ENCODE assay signal across 12 mouse cellular contexts in the genomic region with DNA sequence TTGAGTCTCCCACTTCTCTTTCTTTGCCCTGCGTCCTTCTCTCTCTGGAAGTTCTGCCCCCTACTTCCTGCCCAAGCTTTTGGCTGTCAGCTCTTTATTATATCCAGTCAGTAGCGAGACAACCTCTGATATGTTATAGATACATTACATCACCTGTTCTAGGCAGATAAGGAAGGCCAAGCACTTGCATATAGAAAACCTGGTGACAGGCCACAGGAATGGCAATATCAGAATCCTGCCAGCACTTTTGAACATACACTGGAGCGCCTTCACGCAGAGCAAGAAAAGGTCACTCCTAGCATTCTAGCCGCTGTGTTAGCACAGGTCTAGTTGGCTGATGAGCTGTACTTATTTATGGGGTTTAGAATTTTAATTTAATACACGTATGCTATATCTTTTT.
DNase-seq lines count a peak whose midpoint lies in the region; ATAC-seq and TF ChIP-seq lines count a peak whose summit lies in the region.
"Had no signal": no experiment of that assay in that cellular context is flagged by ENCODE, and none has a peak within 500 bp of the region (broad histone marks: within the 10 kb centered on the region; RNA-seq: fewer than 3 reads in every experiment).

No protein-coding gene starts in this region.

- H3K4me1 ChIP-seq in heart, embryonic 14.5 days (ENCODE audit: control insufficient read depth in 2 of 2, insufficient read depth in 2 of 2, low read length in 2 of 2) = peaks cover 8 to 22% of the 10 kb centered on the region in 2 experiments
- peaks cover 7% of the 10 kb centered on the region for H3K4me1 ChIP-seq in embryonic fibroblast, embryonic 13.5 days (ENCODE audit: control insufficient read depth, insufficient read depth, low read length)
- H3K4me1 ChIP-seq in liver, embryonic 16.5 days (ENCODE audit: control insufficient read depth, low read depth, low read length) = peaks cover 13% of the 10 kb centered on the region

- no peak overlapping the region for H3K9ac ChIP-seq in heart, embryonic 14.5 days (ENCODE audit: low read length)
- H3K9ac ChIP-seq in liver, embryonic 16.5 days (ENCODE audit: low read depth, low read length) = no peak overlapping the region
- H3K9ac ChIP-seq: kidney, embryonic 15.5 days had no signal

- no peak overlapping the region for H3K4me3 ChIP-seq in heart, embryonic 14.5 days (ENCODE audit: control insufficient read depth in 1 of 2, insufficient read depth in 1 of 2, low read depth in 1 of 2, low read length in 2 of 2)
- no peak overlapping the region for H3K4me3 ChIP-seq in embryonic fibroblast, embryonic 13.5 days (ENCODE audit: insufficient read depth, low read length)
- no peak overlapping the region for H3K4me3 ChIP-seq in liver, embryonic 16.5 days (ENCODE audit: low read depth, low read length)
- H3K4me3 ChIP-seq: hindbrain, embryonic 10.5 days; kidney, embryonic 15.5 days; megakaryocyte, embryonic 14.5 days had no signal

- H3K27ac ChIP-seq in heart, embryonic 14.5 days (replicated peaks in 1 of 2; ENCODE audit: control insufficient read depth in 1 of 2, insufficient read depth in 1 of 2, low read depth in 2 of 2, low read length in 2 of 2) = peak overlapping the region in 1 of 2 experiments; percentile 58; a peak in 2 of 4 replicates
- peak overlapping the region; percentile 2; the same call in 1 of the 2 replicates for H3K27ac ChIP-seq in embryonic fibroblast, embryonic 13.5 days (ENCODE audit: insufficient read depth, low read length)
- no peak overlapping the region for H3K27ac ChIP-seq in liver, embryonic 16.5 days (ENCODE audit: low read length)
- H3K27ac ChIP-seq: hindbrain, embryonic 10.5 days; kidney, embryonic 15.5 days had no signal

- H3K9me3 ChIP-seq in heart, embryonic 14.5 days (ENCODE audit: control insufficient read depth, low read length) = no peaks in the 10 kb centered on the region
- H3K9me3 ChIP-seq in liver, embryonic 16.5 days (replicated peaks; ENCODE audit: control insufficient read depth, low read length) = no peaks in the 10 kb centered on the region
- H3K9me3 ChIP-seq: hindbrain, embryonic 10.5 days; kidney, embryonic 15.5 days; megakaryocyte, embryonic 14.5 days had no signal

- no peak for TF ChIP-seq POLR2A in embryonic fibroblast, embryonic 13.5 days (IDR thresholded peaks at IDR 0.05; ENCODE audit: low read depth, low read length)

- ATAC-seq in heart, embryonic 14.5 days (ENCODE audit: insufficient number of reproducible peaks, insufficient read depth, low FRiP score, low read depth) = peak; percentile 52; the same call in 1 of the 2 replicates
- peak; percentile 37; the same call in 1 of the 2 replicates for ATAC-seq in liver, embryonic 16.5 days (ENCODE audit: low read depth)

- H3K4me2 ChIP-seq in heart, embryonic 14.5 days (ENCODE audit: low read length) = no peak overlapping the region
- no peak overlapping the region for H3K4me2 ChIP-seq in liver, embryonic 16.5 days (ENCODE audit: low read depth, low read length)
- H3K4me2 ChIP-seq: kidney, embryonic 15.5 days had no signal

- no peak for DNase-seq in heart, adult 11 months
- peak; percentile 42 for DNase-seq in brain, adult 2 months (ENCODE audit: low read depth, low spot score)
- no peak for DNase-seq in left cerebral cortex, adult 9 months (ENCODE audit: low spot score in 2 of 2)
- DNase-seq in layer of hippocampus, postnatal 36 days = no peak
- DNase-seq in adrenal gland, postnatal 4 days (ENCODE audit: low spot score in 2 of 2) = no peak
- DNase-seq: spleen, adult 18-20 months had no signal

- no peaks in the 10 kb centered on the region for H3K27me3 ChIP-seq in heart, embryonic 14.5 days (ENCODE audit: control insufficient read depth, insufficient read depth, low read length)
- no peaks in the 10 kb centered on the region for H3K27me3 ChIP-seq in liver, embryonic 16.5 days (ENCODE audit: control insufficient read depth, insufficient read depth, low read depth, low read length)
- H3K27me3 ChIP-seq: kidney, embryonic 15.5 days had no signal

- H3K36me3 ChIP-seq in heart, embryonic 14.5 days (ENCODE audit: control insufficient read depth, insufficient read depth, low read length) = no peaks in the 10 kb centered on the region
- H3K36me3 ChIP-seq in liver, embryonic 16.5 days (ENCODE audit: control insufficient read depth, insufficient read depth) = no peaks in the 10 kb centered on the region

- TF ChIP-seq CTCF in embryonic fibroblast, embryonic 13.5 days (IDR thresholded peaks at IDR 0.05; ENCODE audit: borderline replicate concordance, insufficient read depth, low read length) = no peak

- 23% methylated on average over 6 of the region's 6 CpGs for WGBS in heart, embryonic 14.5 days
- WGBS in liver, embryonic 16.5 days (ENCODE audit: insufficient replicate concordance) = 43% methylated on average over 6 of the region's 6 CpGs
